Mouse (Mus musculus) lung, postnatal 0 days (tissue): Measurements from ENCODE around the gene Tgfbr2.

Source experiments
- CTCF ChIP-seq: IDR thresholded peaks from 2 replicates; pipeline ENCODE4 v1.5.1; 2016; ENCODE audit warnings: antibody characterized with exemption, mild to moderate bottlenecking
- EP300 ChIP-seq: IDR thresholded peaks from 2 replicates; pipeline ENCODE4 v1.6.1; 2016; ENCODE audit warnings: antibody characterized with exemption, mild to moderate bottlenecking, control low read depth

- TF ChIP-seq CTCF (peak; percentile 61), EP300 (no peak)
Observed at GRCm38 (mm10) chr9:116059156-116059555, 116.0 kb downstream of the Tgfbr2 start.
